Mouse (Mus musculus): ENCODE results near the gene Odf3. TPM values are rescaled to one million over a fixed set of nuclear protein-coding genes. Genes with fewer than 3 reads are reported as not detected.

Odf3 gene
- total and polyA plus RNA-seq, 3 experiments: not detected

- DNase-seq (ENCODE audit: extremely low read depth): no peak
- Histone ChIP-seq H3K27me3 (replicated peaks) (no peaks in the 10 kb centered on the region), H3K79me2 (replicated peaks; ENCODE audit: control insufficient read depth, extremely low read depth, insufficient read depth, poor library complexity, severe bottlenecking) (no peaks in the 10 kb centered on the region), H3K4me3 (replicated peaks in 1 of 3; ENCODE audit: low read depth in 2 of 3, low read length in 2 of 3, poor library complexity in 1 of 3) (no peak overlapping the region), H3K36me3 (replicated peaks in 1 of 2; ENCODE audit: control insufficient read depth in 1 of 2, insufficient read depth in 1 of 2, low read length in 1 of 2) (peaks cover 42 to 79% of the 10 kb centered on the region in 2 experiments), H3K9ac (ENCODE audit: insufficient read depth, low read depth) (no peak overlapping the region), H3K9me3 (replicated peaks; ENCODE audit: low read length) (no peaks in the 10 kb centered on the region), H3K4me2 (ENCODE audit: insufficient read depth, low read depth, poor library complexity, severe bottlenecking) (no peak overlapping the region), H3K27ac (ENCODE audit: insufficient read depth, low read depth) (no peak overlapping the region), H3K4me1 (ENCODE audit: control insufficient read depth in 1 of 2, insufficient read depth in 2 of 2) (no peaks in the 10 kb centered on the region)
- dilution Hi-C loops (cut with MboI; ENCODE audit: extremely low pct_ligation_motif_present, extremely low pct_unique_long_range_greater_than_20kb, low sequenced_read_pairs) (no loop called here), in situ Hi-C loops (cut with MboI; ENCODE audit: low pct_ligation_motif_present, low pct_unique_long_range_greater_than_20kb, low sequenced_read_pairs) (no loop called here)
- TF ChIP-seq ZMIZ1 (IDR thresholded peaks at IDR 0.05; ENCODE audit: low read depth, low read length): no peak
- no peak for TF ChIP-seq JUN (IDR thresholded peaks at IDR 0.05; ENCODE audit: insufficient read depth, low read depth, low read length)
- no peak for TF ChIP-seq MAFK (IDR thresholded peaks at IDR 0.05; ENCODE audit: insufficient replicate concordance, low read length)
- no peak for TF ChIP-seq CHD1 (IDR thresholded peaks at IDR 0.05; ENCODE audit: low read depth, low read length)
- no peak for TF ChIP-seq NELFE (IDR thresholded peaks at IDR 0.05; ENCODE audit: low read depth, low read length)
- no peak for TF ChIP-seq IRF4 (IDR thresholded peaks at IDR 0.05; ENCODE audit: low read depth, low read length)
- TF ChIP-seq SIN3A (IDR thresholded peaks at IDR 0.05; ENCODE audit: low read length): no peak
- TF ChIP-seq PAX5 (IDR thresholded peaks at IDR 0.05; ENCODE audit: low read length): no peak
Measured at GRCm38 (mm10) chr7:140897863-140898262, 50.3 kb downstream of the Odf3 start.

GRCm38 (mm10) chr7:140899121-140899520, 51.5 kb downstream of the Odf3 start:
- Histone ChIP-seq H3K27ac (ENCODE audit: insufficient read depth, low read depth) (no peak overlapping the region), H3K36me3 (replicated peaks in 1 of 2; ENCODE audit: control insufficient read depth in 1 of 2, insufficient read depth in 1 of 2, low read length in 1 of 2) (peaks cover 35 to 68% of the 10 kb centered on the region in 2 experiments), H3K9ac (ENCODE audit: insufficient read depth, low read depth) (no peak overlapping the region), H3K79me2 (replicated peaks; ENCODE audit: control insufficient read depth, extremely low read depth, insufficient read depth, poor library complexity, severe bottlenecking) (no peaks in the 10 kb centered on the region), H3K27me3 (replicated peaks) (no peaks in the 10 kb centered on the region), H3K4me3 (replicated peaks in 1 of 3; ENCODE audit: low read depth in 2 of 3, low read length in 2 of 3, poor library complexity in 1 of 3) (no peak overlapping the region), H3K9me3 (replicated peaks; ENCODE audit: low read length) (no peaks in the 10 kb centered on the region), H3K4me2 (ENCODE audit: insufficient read depth, low read depth, poor library complexity, severe bottlenecking) (no peak overlapping the region), H3K4me1 (ENCODE audit: control insufficient read depth in 1 of 2, insufficient read depth in 2 of 2) (no peaks in the 10 kb centered on the region)
- in situ Hi-C loops (cut with MboI; ENCODE audit: low pct_ligation_motif_present, low pct_unique_long_range_greater_than_20kb, low sequenced_read_pairs) (no loop called here), dilution Hi-C loops (cut with MboI; ENCODE audit: extremely low pct_ligation_motif_present, extremely low pct_unique_long_range_greater_than_20kb, low sequenced_read_pairs) (no loop called here)
- DNase-seq (ENCODE audit: extremely low read depth): no peak
- TF ChIP-seq MXI1 (IDR thresholded peaks at IDR 0.05; ENCODE audit: low read depth, low read length) (no peak), MAZ (IDR thresholded peaks at IDR 0.05; ENCODE audit: low read depth, low read length) (no peak), KAT2A (IDR thresholded peaks at IDR 0.05; ENCODE audit: insufficient replicate concordance, low read length) (no peak), POLR2A (IDR thresholded peaks at IDR 0.05; ENCODE audit: low read depth, low read length) (no peak), UBTF (IDR thresholded peaks at IDR 0.05; ENCODE audit: low read depth, low read length) (no peak), ZKSCAN1 (IDR thresholded peaks at IDR 0.05; ENCODE audit: borderline replicate concordance, low read depth, low read length) (no peak), JUND (conservative IDR thresholded peaks at IDR 0.05; ENCODE audit: low read depth, low read length) (no peak), CTCF (conservative IDR thresholded peaks at IDR 0.05 in 1 of 2, IDR thresholded peaks at IDR 0.05 in 1 of 2; ENCODE audit: low read depth in 2 of 2, low read length in 2 of 2) (no peak)
